Mouse (Mus musculus) heart, embryonic 16.5 days (tissue): ENCODE measurements around the gene Sfmbt1. TPM values are rescaled to one million over a fixed set of nuclear protein-coding genes. Genes with fewer than 3 reads are reported as not detected.
A peak's percentile ranks its signal among the peaks of the same experiment; 100 is the strongest.

ENCODE experiments used
- ATAC-seq: fragments of 200-750 bp; cut with Nextera tagmentation; replicated peaks from 2 replicates; pipeline ENCODE4 v1.8.0; 2017; ENCODE audit warnings: moderate number of reproducible peaks; ENCODE audit not compliant: insufficient read depth, low FRiP score; ENCODE audit errors: extremely low read depth
- H3K27ac ChIP-seq: fragments of 300-500 bp; sonication (generic); 2 replicates; pipeline ENCODE4 v1.5.1; 2014; ENCODE audit warnings: mild to moderate bottlenecking, low read length, control low read depth, moderate library complexity
- H3K27me3 ChIP-seq: fragments of 300-500 bp; sonication (generic); 2 replicates; pipeline ENCODE4 v1.6.1; 2014; ENCODE audit warnings: low read length, mixed read lengths; ENCODE audit not compliant: control insufficient read depth, insufficient read depth
- H3K36me3 ChIP-seq: fragments of 300-500 bp; sonication (generic); 2 replicates; pipeline ENCODE4 v1.6.1; 2014; ENCODE audit not compliant: control insufficient read depth, insufficient read depth
- H3K4me1 ChIP-seq: fragments of 300-500 bp; sonication (generic); 2 replicates; pipeline ENCODE4 v1.6.1; 2014; ENCODE audit warnings: low read length, mixed read lengths; ENCODE audit not compliant: control insufficient read depth, insufficient read depth
- H3K4me2 ChIP-seq: fragments of 300-500 bp; sonication (generic); 2 replicates; pipeline ENCODE4 v1.6.1; 2014; ENCODE audit warnings: low read depth, mild to moderate bottlenecking, control low read depth, low read length
- H3K4me3 ChIP-seq: fragments of 300-500 bp; sonication (generic); 2 replicates; pipeline ENCODE4 v1.5.1; 2014; ENCODE audit warnings: mild to moderate bottlenecking, control low read depth, low read length
- H3K9ac ChIP-seq: fragments of 300-500 bp; sonication (generic); 2 replicates; pipeline ENCODE4 v1.6.1; 2014; ENCODE audit warnings: low read length, control low read depth
- H3K9me3 ChIP-seq: fragments of 300-500 bp; sonication (generic); replicated peaks from 2 replicates; pipeline ENCODE4 v1.6.1; 2016; ENCODE audit warnings: low read length; ENCODE audit not compliant: control insufficient read depth
- WGBS: fragments of 180-500 bp; shearing (Covaris S2); extraction: QIAGEN DNeasy Blood & Tissue Kit; methylation state at CpG from one replicate; pipeline ENCODE4 v1.1.7; 2014; 5-methylcytosine and 5-hydroxymethylcytosine counted together
- polyA plus RNA-seq: library from polyadenylated mRNA; unstranded; fragments of >200 nt; fragmentation: Nextera tagmentation; extraction: Ambion mirVana; gene quantifications from 2 replicates; pipeline ENCODE4 v1.2.1, GENCODE M21; 2015

Sfmbt1 gene
- polyA plus RNA-seq, 1 experiment from 2014 or later = 9.2 TPM

DNA sequence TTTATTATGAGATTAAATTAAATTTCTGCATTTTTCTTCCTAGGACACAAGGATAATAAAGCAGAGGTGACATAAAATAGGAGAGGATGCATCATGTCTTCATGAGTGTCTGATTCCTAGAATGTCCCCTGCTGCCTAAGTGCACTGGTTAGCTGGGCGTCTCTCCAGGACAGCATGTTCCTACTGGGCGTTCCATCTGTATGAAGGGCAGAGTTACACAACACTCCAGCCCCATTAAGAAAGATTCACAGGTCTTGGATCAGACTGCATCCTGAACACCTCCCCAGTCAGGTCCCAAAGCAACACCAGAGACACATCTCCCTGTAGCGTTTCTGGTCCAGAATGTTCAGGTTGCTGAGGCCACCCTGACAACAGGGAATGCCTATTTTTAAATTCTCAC is 140.7 kb downstream of the Sfmbt1 start:
- ATAC-seq = no peak
- no peaks in the 10 kb centered on the region for H3K36me3 ChIP-seq
- no peak overlapping the region for H3K4me2 ChIP-seq
- H3K4me1 ChIP-seq = no peaks in the 10 kb centered on the region
- H3K27me3 ChIP-seq = no peaks in the 10 kb centered on the region
- H3K9ac ChIP-seq = no peak overlapping the region
- H3K4me3 ChIP-seq = no peak overlapping the region
- 89% methylated on average over 3 of the region's 3 CpGs for WGBS
- no peaks in the 10 kb centered on the region for H3K9me3 ChIP-seq
- no peak overlapping the region for H3K27ac ChIP-seq

DNA sequence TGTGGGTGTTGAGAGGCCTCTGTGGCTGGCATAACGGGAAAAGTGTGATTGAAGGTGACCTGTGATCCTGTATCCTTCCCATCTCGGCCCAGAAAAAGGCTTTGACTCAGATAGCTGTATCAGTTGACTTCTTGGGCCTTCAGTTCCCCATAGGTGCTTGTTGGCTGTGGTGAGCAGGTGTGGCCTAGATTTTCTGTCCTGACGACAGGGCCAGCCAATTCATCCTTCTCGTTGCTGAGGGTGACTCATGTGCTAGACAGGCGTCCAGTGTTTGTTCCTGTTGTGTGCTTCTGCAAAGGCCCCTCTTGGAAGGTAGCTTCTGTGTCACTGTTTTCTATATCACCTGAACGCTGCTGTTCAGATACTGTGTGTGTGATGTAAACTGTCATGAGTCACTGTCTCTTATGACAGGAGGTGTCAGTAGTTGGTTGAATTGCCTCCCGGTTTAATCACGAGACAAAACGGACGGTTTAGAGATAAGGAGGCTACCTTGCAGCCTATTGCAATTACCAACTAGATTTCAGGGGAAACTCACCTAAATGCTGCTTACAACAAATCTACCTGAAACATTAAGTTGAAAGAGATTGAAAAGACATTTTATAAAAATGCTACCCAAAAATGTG is 142.3 kb downstream of the Sfmbt1 start:
- no peaks in the 10 kb centered on the region for H3K27me3 ChIP-seq
- no peaks in the 10 kb centered on the region for H3K4me1 ChIP-seq
- H3K4me2 ChIP-seq = no peak overlapping the region
- H3K4me3 ChIP-seq = no peak overlapping the region
- H3K36me3 ChIP-seq = no peaks in the 10 kb centered on the region
- H3K9me3 ChIP-seq = no peaks in the 10 kb centered on the region
- WGBS = 53% methylated on average over 10 of the region's 10 CpGs
- ATAC-seq = no peak
- H3K9ac ChIP-seq = no peak overlapping the region
- no peak overlapping the region for H3K27ac ChIP-seq

DNA sequence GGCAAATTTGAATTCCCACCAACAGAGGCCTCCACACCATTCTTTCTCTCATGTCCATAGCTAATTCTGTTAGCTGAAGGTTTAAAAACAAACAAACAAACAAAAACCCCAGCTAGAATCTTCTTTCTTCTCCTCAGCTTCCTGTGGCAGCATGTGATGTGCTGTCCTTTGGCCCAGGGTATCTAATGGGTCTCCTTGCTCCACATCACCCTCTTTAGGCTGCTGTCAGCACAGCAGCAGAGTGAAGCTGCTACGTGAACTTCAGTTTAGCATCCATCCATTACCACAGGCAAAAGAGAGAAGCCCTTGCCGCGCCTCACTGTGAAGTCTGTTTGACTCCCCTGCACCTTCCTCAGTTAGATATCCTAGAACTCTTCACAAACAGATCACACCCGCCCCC is 143.3 kb downstream of the Sfmbt1 start:
- no peak overlapping the region for H3K4me3 ChIP-seq
- H3K9me3 ChIP-seq = no peaks in the 10 kb centered on the region
- no peak for ATAC-seq
- no peak overlapping the region for H3K27ac ChIP-seq
- H3K4me1 ChIP-seq = no peaks in the 10 kb centered on the region
- no peak overlapping the region for H3K4me2 ChIP-seq
- H3K36me3 ChIP-seq = no peaks in the 10 kb centered on the region
- no peak overlapping the region for H3K9ac ChIP-seq
- 65% methylated on average over 4 of the region's 4 CpGs for WGBS
- H3K27me3 ChIP-seq = no peaks in the 10 kb centered on the region

DNA sequence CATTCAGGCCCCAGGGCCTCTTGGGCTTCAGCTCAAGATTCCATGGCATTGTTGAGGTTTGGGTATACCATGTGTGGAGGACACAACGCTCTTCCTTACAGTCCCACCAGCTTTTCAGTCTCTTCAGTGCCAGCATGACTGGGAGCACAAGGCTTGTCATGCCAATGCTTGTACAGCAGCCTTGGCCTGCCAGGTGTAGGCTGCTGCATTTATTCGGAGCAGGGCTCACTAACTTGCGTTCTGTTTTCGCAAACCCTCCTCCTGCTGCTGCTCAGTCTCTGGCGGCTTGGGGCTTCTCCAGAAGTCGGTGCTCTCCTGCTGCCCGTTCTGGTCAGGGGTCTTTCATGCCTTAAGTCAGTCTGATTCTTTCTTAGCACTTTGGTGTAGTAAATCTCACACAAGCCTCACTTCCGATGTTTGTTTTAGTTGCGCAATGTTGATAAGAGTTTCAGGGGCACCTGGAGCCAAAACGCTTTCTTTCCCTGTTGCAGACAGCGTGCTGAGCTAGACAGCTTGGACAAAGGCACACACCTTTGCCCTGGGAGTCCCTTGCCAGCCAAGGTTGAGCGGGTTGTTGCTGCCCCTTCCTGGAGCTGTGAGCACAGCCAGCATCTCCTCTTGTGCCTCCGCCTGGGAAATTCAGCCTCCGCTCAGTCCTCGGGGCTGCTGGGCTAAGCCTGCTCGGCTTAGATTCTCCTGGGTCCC is 146.9 kb downstream of the Sfmbt1 start:
- WGBS = 52% methylated on average over 16 of the region's 16 CpGs
- Histone ChIP-seq H3K36me3 (no peaks in the 10 kb centered on the region), H3K27ac (no peak overlapping the region), H3K9me3 (no peaks in the 10 kb centered on the region), H3K4me3 (no peak overlapping the region), H3K9ac (no peak overlapping the region), H3K4me1 (no peaks in the 10 kb centered on the region), H3K4me2 (no peak overlapping the region), H3K27me3 (no peaks in the 10 kb centered on the region)
- no peak for ATAC-seq

DNA sequence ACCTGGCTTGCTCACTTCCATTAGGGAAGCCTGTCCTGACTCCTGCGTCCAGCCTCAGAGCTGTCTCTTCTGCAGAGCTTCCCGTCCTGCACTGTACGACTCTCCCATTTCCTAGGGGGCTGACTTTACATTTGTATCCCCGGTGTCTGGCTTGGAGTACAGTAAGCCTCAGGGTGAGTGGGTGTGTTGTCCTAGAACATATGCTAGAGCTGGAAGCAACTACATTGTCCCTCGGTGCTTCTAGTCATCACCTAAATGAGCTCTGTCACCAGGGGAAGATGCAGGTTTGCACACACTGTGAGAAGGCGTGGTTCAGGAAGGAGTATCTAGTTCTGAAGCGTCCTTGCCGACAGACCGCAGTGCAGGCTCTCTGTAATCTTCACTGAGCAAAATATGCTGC is 147.7 kb downstream of the Sfmbt1 start:
- WGBS = 76% methylated on average over 9 of the region's 9 CpGs
- no peak overlapping the region for H3K4me3 ChIP-seq
- no peak for ATAC-seq

DNA sequence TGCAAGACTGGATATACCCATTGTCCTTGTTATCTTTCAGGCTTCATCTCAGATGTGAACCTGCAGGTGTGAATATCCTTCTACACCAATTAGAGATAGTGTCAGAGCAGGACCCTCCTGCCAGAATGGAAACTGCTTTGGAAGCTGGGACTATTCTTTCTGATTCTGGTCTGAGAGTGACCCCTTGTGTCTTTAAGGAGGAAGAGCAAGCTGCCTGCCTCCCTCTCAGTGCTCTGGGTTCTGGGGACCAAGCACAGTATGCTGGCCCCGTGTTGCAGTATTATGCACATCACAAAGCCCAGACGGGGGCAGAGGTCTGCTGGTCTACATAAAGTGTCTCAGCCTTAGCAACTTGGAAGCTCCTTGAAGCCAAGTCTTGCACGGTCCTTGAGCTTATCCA is 150.7 kb downstream of the Sfmbt1 start:
- no peak overlapping the region for H3K4me3 ChIP-seq
- H3K9ac ChIP-seq = no peak overlapping the region
- H3K27ac ChIP-seq = no peak overlapping the region
- H3K36me3 ChIP-seq = no peaks in the 10 kb centered on the region
- WGBS = 75% methylated on average over 3 of the region's 3 CpGs
- no peak overlapping the region for H3K4me2 ChIP-seq
- ATAC-seq = no peak
- H3K9me3 ChIP-seq = no peaks in the 10 kb centered on the region
- H3K27me3 ChIP-seq = no peaks in the 10 kb centered on the region
- H3K4me1 ChIP-seq = peaks cover 7% of the 10 kb centered on the region

More for the DNA sequence above, 147.7 kb downstream of the Sfmbt1 start:
- Histone ChIP-seq H3K9ac (no peak overlapping the region), H3K27ac (no peak overlapping the region), H3K27me3 (no peaks in the 10 kb centered on the region), H3K36me3 (no peaks in the 10 kb centered on the region), H3K9me3 (no peaks in the 10 kb centered on the region), H3K4me1 (no peaks in the 10 kb centered on the region), H3K4me2 (no peak overlapping the region)

DNA sequence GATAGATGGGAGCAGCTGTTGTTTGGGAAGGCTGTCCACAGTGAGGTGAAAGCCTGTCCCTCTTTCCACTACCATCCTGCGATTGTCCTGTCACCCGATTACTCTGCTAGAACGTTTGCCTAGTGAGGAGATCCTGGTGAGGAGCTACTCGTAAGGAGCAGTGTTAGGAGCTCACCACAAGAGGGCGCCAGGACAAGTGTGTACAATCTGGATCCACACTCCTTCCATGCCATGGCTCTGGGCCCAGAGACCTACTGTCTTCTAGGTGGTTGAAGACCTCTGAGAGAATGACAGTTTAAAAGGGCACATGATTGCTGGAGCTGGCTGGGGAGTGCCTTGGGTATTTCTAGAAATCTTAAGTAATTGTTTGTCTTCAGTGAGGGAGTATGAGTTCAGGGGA is 152.4 kb downstream of the Sfmbt1 start:
- Histone ChIP-seq H3K36me3 (no peaks in the 10 kb centered on the region), H3K27me3 (no peaks in the 10 kb centered on the region), H3K4me2 (no peak overlapping the region), H3K4me3 (no peak overlapping the region), H3K9me3 (no peaks in the 10 kb centered on the region), H3K27ac (no peak overlapping the region), H3K9ac (no peak overlapping the region), H3K4me1 (peaks cover 15% of the 10 kb centered on the region)
- WGBS = 28% methylated on average over 5 of the region's 5 CpGs
- ATAC-seq = no peak

DNA sequence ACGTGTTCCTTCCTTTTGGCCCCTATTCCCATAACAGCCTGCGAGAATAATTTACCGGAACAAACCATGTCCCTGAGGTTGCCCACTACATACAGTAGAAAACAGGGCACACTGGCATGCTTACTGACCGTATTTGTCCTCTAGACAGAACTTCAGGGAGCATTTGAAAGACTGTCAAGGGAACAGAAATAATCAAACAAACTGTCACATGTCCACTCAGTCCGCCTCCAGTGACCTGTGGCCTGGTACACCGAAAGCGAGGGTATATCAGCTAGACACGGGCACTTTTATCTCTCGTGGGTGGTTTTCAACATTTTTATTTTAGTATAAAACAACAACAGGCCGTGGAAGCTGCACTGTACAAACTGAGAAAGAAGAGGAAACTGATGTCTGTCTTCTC is 154.2 kb downstream of the Sfmbt1 start:
- H3K27me3 ChIP-seq = no peaks in the 10 kb centered on the region
- no peak overlapping the region for H3K4me3 ChIP-seq
- H3K9ac ChIP-seq = no peak overlapping the region
- H3K36me3 ChIP-seq = no peaks in the 10 kb centered on the region
- H3K9me3 ChIP-seq = no peaks in the 10 kb centered on the region
- H3K4me1 ChIP-seq = peaks cover 15% of the 10 kb centered on the region
- no peak overlapping the region for H3K4me2 ChIP-seq
- ATAC-seq = no peak
- WGBS = 79% methylated on average over 10 of the region's 10 CpGs
- no peak overlapping the region; the same call in none of the 2 replicates for H3K27ac ChIP-seq

DNA sequence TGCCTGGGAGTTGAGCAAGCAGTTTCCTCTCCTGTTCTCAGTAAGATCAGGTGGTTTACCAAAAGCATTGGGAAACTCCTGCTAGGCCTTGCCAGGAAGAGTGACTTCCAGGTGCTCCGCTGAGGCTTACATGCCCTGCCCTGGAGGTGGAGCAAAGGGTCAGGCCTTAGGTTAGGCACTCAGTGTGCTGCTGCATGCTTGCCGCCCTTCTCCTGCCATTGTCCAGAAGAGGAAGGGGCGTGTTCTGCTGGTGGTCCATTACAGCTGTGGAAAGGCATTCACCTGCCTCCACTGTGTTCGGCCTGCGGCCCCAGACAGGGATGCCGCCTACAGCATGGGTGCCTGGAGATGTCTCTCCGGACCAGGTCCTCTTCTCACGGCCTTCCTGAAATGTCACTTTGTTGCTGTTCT is 154.7 kb downstream of the Sfmbt1 start:
- Histone ChIP-seq H3K4me2 (no peak overlapping the region), H3K27me3 (no peaks in the 10 kb centered on the region), H3K27ac (peak overlapping the region; percentile 80), H3K9me3 (no peaks in the 10 kb centered on the region), H3K36me3 (no peaks in the 10 kb centered on the region), H3K4me1 (peaks cover 15% of the 10 kb centered on the region), H3K4me3 (no peak overlapping the region), H3K9ac (peak overlapping the region; percentile 15; the same call in 1 of the 2 replicates)
- ATAC-seq = no peak
- WGBS = 73% methylated on average over 8 of the region's 8 CpGs
